Mouse (Mus musculus) CH12.LX (cell line): ENCODE measurements around the gene Cldn9. TPM values are rescaled to one million over a fixed set of nuclear protein-coding genes. Genes with fewer than 3 reads are reported as not detected.

ENCODE experiments used
- DNase-seq: peaks from one replicate; pipeline ENCODE4 v3.0.0-alpha.2; 2013; ENCODE audit errors: extremely low read depth
- H3K27ac ChIP-seq: 2 replicates; pipeline ENCODE4 v1.5.1; 2012; ENCODE audit warnings: low read depth, mild to moderate bottlenecking, control low read depth, moderate library complexity; ENCODE audit not compliant: insufficient read depth
- H3K27me3 ChIP-seq: replicated peaks from 2 replicates; pipeline ENCODE3; 2012; ENCODE audit warnings: inconsistent platforms
- H3K36me3 ChIP-seq, 2 experiments: replicated peaks in 1 of 2; 2 replicates each; pipeline versions ENCODE3 to v1.6.1; 2012; ENCODE audit warnings: inconsistent platforms in 1 of 2, low read length in 1 of 2, mild to moderate bottlenecking in 1 of 2, mixed read lengths in 1 of 2, moderate library complexity in 1 of 2; ENCODE audit not compliant: control insufficient read depth in 1 of 2, insufficient read depth in 1 of 2
- H3K4me1 ChIP-seq, 2 experiments: 2 replicates each; pipeline ENCODE4 v1.6.1; 2012; ENCODE audit warnings: inconsistent platforms in 1 of 2, moderate library complexity in 1 of 2; ENCODE audit not compliant: insufficient read depth in 2 of 2, control insufficient read depth in 1 of 2
- H3K4me2 ChIP-seq: 2 replicates; pipeline ENCODE4 v1.6.1; 2012; ENCODE audit warnings: low read depth, mild to moderate bottlenecking, control low read depth; ENCODE audit not compliant: poor library complexity, insufficient read depth, severe bottlenecking
- H3K4me3 ChIP-seq, 3 experiments: fragments of 150-350 bp in 1 of 3; sonication (generic) in 1 of 3; replicated peaks in 1 of 3; 2 replicates each; pipeline versions ENCODE3 to v1.5.1; 2011 to 2012; ENCODE audit warnings: low read depth in 2 of 3, low read length in 2 of 3, mild to moderate bottlenecking in 2 of 3, moderate library complexity in 2 of 3, control low read depth in 1 of 3, improper control_type of control experiment in 1 of 3, inconsistent platforms in 1 of 3, mixed read lengths in 1 of 3; ENCODE audit not compliant: poor library complexity in 1 of 3
- H3K79me2 ChIP-seq: replicated peaks from 2 replicates; pipeline ENCODE4 v1.6.1; 2012; ENCODE audit warnings: mild to moderate bottlenecking, moderate library complexity; ENCODE audit not compliant: control insufficient read depth, poor library complexity, insufficient read depth, severe bottlenecking; ENCODE audit errors: extremely low read depth
- H3K9ac ChIP-seq: 2 replicates; pipeline ENCODE4 v1.6.1; 2012; ENCODE audit warnings: low read depth, mild to moderate bottlenecking, control low read depth, moderate library complexity; ENCODE audit not compliant: insufficient read depth
- H3K9me3 ChIP-seq: replicated peaks from 2 replicates; pipeline ENCODE3; 2012; ENCODE audit warnings: low read length, inconsistent platforms, mixed read lengths
- BHLHE40 ChIP-seq: IDR thresholded peaks from 2 replicates; pipeline ENCODE4 v1.6.1; 2011; ENCODE audit warnings: mild to moderate bottlenecking, low read depth, low read length, improper control_type of control experiment
- CHD1 ChIP-seq: IDR thresholded peaks from 2 replicates; pipeline ENCODE4 v1.6.1; 2012; ENCODE audit warnings: low read depth, low read length, improper control_type of control experiment, inconsistent platforms
- CTCF ChIP-seq, 2 experiments: IDR thresholded peaks in 1 of 2; conservative IDR thresholded peaks in 1 of 2; 2 replicates each; pipeline ENCODE4 v1.5.1; 2011 to 2012; ENCODE audit warnings: low read depth in 2 of 2, low read length in 2 of 2, improper control_type of control experiment in 1 of 2, inconsistent platforms in 1 of 2, mild to moderate bottlenecking in 1 of 2, moderate library complexity in 1 of 2
- E2F4 ChIP-seq: IDR thresholded peaks from 2 replicates; pipeline ENCODE4 v1.6.1; 2011; ENCODE audit warnings: low read depth, low read length, improper control_type of control experiment; ENCODE audit not compliant: insufficient replicate concordance
- ELF1 ChIP-seq: IDR thresholded peaks from 2 replicates; pipeline ENCODE4 v1.6.1; 2014; ENCODE audit warnings: low read depth, mild to moderate bottlenecking, inconsistent platforms, low read length, improper control_type of control experiment
- GABPA ChIP-seq: IDR thresholded peaks from 2 replicates; pipeline ENCODE4 v1.6.1; 2012; ENCODE audit warnings: low read depth, low read length, improper control_type of control experiment, inconsistent platforms; ENCODE audit not compliant: insufficient replicate concordance
- HCFC1 ChIP-seq: IDR thresholded peaks from 2 replicates; pipeline ENCODE4 v1.6.1; 2012; ENCODE audit warnings: low read depth, mild to moderate bottlenecking, inconsistent platforms, low read length, improper control_type of control experiment
- IRF4 ChIP-seq: IDR thresholded peaks from 2 replicates; pipeline ENCODE4 v1.6.1; 2014; ENCODE audit warnings: low read depth, mild to moderate bottlenecking, inconsistent platforms, low read length, improper control_type of control experiment
- JUN ChIP-seq: IDR thresholded peaks from 2 replicates; pipeline ENCODE4 v1.6.1; 2011; ENCODE audit warnings: low read depth, mild to moderate bottlenecking, low read length, improper control_type of control experiment, moderate library complexity; ENCODE audit not compliant: insufficient read depth
- KAT2A ChIP-seq: IDR thresholded peaks from 2 replicates; pipeline ENCODE4 v1.6.1; 2012; ENCODE audit warnings: low read length, improper control_type of control experiment, inconsistent platforms; ENCODE audit not compliant: insufficient replicate concordance
- MAFK ChIP-seq: IDR thresholded peaks from 2 replicates; pipeline ENCODE4 v1.6.1; 2011; ENCODE audit warnings: low read length, improper control_type of control experiment; ENCODE audit not compliant: insufficient replicate concordance
- MAX ChIP-seq: IDR thresholded peaks from 2 replicates; pipeline ENCODE4 v1.6.1; 2011; ENCODE audit warnings: low read length, improper control_type of control experiment
- MAZ ChIP-seq: IDR thresholded peaks from 2 replicates; pipeline ENCODE4 v1.6.1; 2012; ENCODE audit warnings: low read depth, mild to moderate bottlenecking, inconsistent platforms, low read length, improper control_type of control experiment, moderate library complexity
- MXI1 ChIP-seq: IDR thresholded peaks from 2 replicates; pipeline ENCODE4 v1.6.1; 2011; ENCODE audit warnings: mild to moderate bottlenecking, low read depth, low read length, improper control_type of control experiment
- NELFE ChIP-seq: IDR thresholded peaks from 2 replicates; pipeline ENCODE4 v1.6.1; 2011; ENCODE audit warnings: low read depth, low read length, improper control_type of control experiment
- PAX5 ChIP-seq: IDR thresholded peaks from 2 replicates; pipeline ENCODE4 v1.6.1; 2012; ENCODE audit warnings: low read length, inconsistent platforms, mixed read lengths
- POLR2A ChIP-seq: IDR thresholded peaks from 2 replicates; pipeline ENCODE4 v1.6.1; 2011; ENCODE audit warnings: low read depth, mild to moderate bottlenecking, improper control_type of control experiment, low read length
- POLR2AphosphoS2 ChIP-seq: IDR thresholded peaks from 2 replicates; pipeline ENCODE4 v1.6.1; 2011; ENCODE audit warnings: low read depth, low read length, improper control_type of control experiment
- RCOR1 ChIP-seq: conservative IDR thresholded peaks from 2 replicates; pipeline ENCODE4 v1.6.1; 2012; ENCODE audit warnings: low read depth, mild to moderate bottlenecking, inconsistent platforms, low read length, improper control_type of control experiment
- SIN3A ChIP-seq: IDR thresholded peaks from 2 replicates; pipeline ENCODE4 v1.6.1; 2012; ENCODE audit warnings: low read length, improper control_type of control experiment, inconsistent platforms
- USF1 ChIP-seq: IDR thresholded peaks from 2 replicates; pipeline ENCODE4 v1.6.1; 2014; ENCODE audit warnings: low read depth, mild to moderate bottlenecking, inconsistent platforms, low read length, improper control_type of control experiment
- ZKSCAN1 ChIP-seq: IDR thresholded peaks from 2 replicates; pipeline ENCODE4 v1.6.1; 2012; ENCODE audit warnings: low read depth, inconsistent platforms, low read length, improper control_type of control experiment, borderline replicate concordance
- ZMIZ1 ChIP-seq: IDR thresholded peaks from 2 replicates; pipeline ENCODE4 v1.6.1; 2012; ENCODE audit warnings: low read depth, mild to moderate bottlenecking, inconsistent platforms, low read length, improper control_type of control experiment
- ZNF384 ChIP-seq: IDR thresholded peaks from 2 replicates; pipeline ENCODE4 v1.6.1; 2012; ENCODE audit warnings: low read depth, low read length, improper control_type of control experiment, inconsistent platforms
- dilution Hi-C: fragments of 300-500 bp; cut with MboI; formaldehyde crosslinking; loops from 2 replicates; pipeline ENCODE4 v1.14.3; 2020; ENCODE audit warnings: low sequenced_read_pairs; ENCODE audit not compliant: extremely low pct_unique_long_range_greater_than_20kb, extremely low pct_ligation_motif_present
- in situ Hi-C: fragments of 300-500 bp; cut with MboI; formaldehyde crosslinking; loops from 3 replicates; pipeline ENCODE4 v1.14.3; 2019; ENCODE audit warnings: low sequenced_read_pairs, low pct_ligation_motif_present, low pct_unique_long_range_greater_than_20kb, mixed read lengths
- polyA plus RNA-seq: library from polyadenylated mRNA; unstranded; fragments of >175 nt; gene quantifications from 2 replicates; pipeline ENCODE4 v1.2.1, GENCODE M21; 2012; ENCODE audit warnings: low read depth; ENCODE audit not compliant: insufficient read length
- total RNA-seq, 2 experiments: library from RNA; depleted of rRNA; stranded (reverse); fragments of 300-350 nt in 1 of 2; fragments of >200 nt in 1 of 2; gene quantifications; 2 replicates each; pipeline ENCODE4 v1.2.3; 2012 to 2014

Gene Cldn9
- total and polyA plus RNA-seq, 3 experiments = not detected

GRCm38 (mm10) chr17:23694491-23694890 lies 10.7 kb upstream of the Cldn9 start:
- H3K9ac ChIP-seq = no peak overlapping the region
- H3K27ac ChIP-seq = no peak overlapping the region
- H3K36me3 ChIP-seq = no peaks in the 10 kb centered on the region
- H3K79me2 ChIP-seq = no peaks in the 10 kb centered on the region
- no peaks in the 10 kb centered on the region for H3K9me3 ChIP-seq
- peaks cover 2 to 4% of the 10 kb centered on the region in 2 experiments; a peak in 3 of 4 replicates for H3K4me1 ChIP-seq
- TF ChIP-seq MAFK = no peak
- TF ChIP-seq SIN3A = no peak
- TF ChIP-seq ELF1 = no peak
- no peak for TF ChIP-seq CTCF (conservative IDR thresholded peaks at IDR 0.05 in 1 of 2, IDR thresholded peaks at IDR 0.05 in 1 of 2; ENCODE audit: low read depth in 2 of 2, low read length in 2 of 2)
- no peak for TF ChIP-seq POLR2A
- no peak for TF ChIP-seq PAX5
- no peak for TF ChIP-seq IRF4
- TF ChIP-seq HCFC1 = no peak
- no peak for TF ChIP-seq GABPA
- TF ChIP-seq MAZ = no peak
- dilution Hi-C loops = no loop called here
- peaks cover 65% of the 10 kb centered on the region for H3K27me3 ChIP-seq
- in situ Hi-C loops = no loop called here
- DNase-seq = no peak
- H3K4me3 ChIP-seq = no peak overlapping the region
- H3K4me2 ChIP-seq = no peak overlapping the region

GRCm38 (mm10) chr17:23683226-23683625 lies 600 bp downstream of the Cldn9 start:
- peaks cover 74% of the 10 kb centered on the region for H3K27me3 ChIP-seq
- in situ Hi-C loops (no loop called here), dilution Hi-C loops (no loop called here)

More at GRCm38 (mm10) chr17:23683226-23683625, 600 bp downstream of the Cldn9 start:
- Histone ChIP-seq H3K9ac (no peak overlapping the region), H3K4me1 (peaks cover 12% of the 10 kb centered on the region in 2 experiments; a peak in 3 of 4 replicates), H3K4me2 (no peak overlapping the region), H3K9me3 (no peaks in the 10 kb centered on the region), H3K79me2 (no peaks in the 10 kb centered on the region)
- no peak for DNase-seq
- TF ChIP-seq ELF1 = no peak
- TF ChIP-seq ZKSCAN1 = no peak
- no peak for TF ChIP-seq USF1
- no peak for TF ChIP-seq MAX
- TF ChIP-seq RCOR1 = no peak
- no peak for TF ChIP-seq NELFE
- TF ChIP-seq KAT2A = no peak
- no peak for TF ChIP-seq E2F4
- TF ChIP-seq SIN3A = no peak
- TF ChIP-seq ZMIZ1 = no peak
- no peak for TF ChIP-seq JUN
- no peak for TF ChIP-seq POLR2A
- no peak for TF ChIP-seq BHLHE40
- TF ChIP-seq POLR2AphosphoS2 = no peak
- no peak for TF ChIP-seq MAZ
- no peak for TF ChIP-seq CHD1
- TF ChIP-seq ZNF384 = no peak
- no peak for TF ChIP-seq MXI1
- TF ChIP-seq, all 38 proteins: peak for 0
- Histone ChIP-seq H3K36me3 (no peaks in the 10 kb centered on the region), H3K27ac (no peak overlapping the region), H3K4me3 (no peak overlapping the region)
